Comparison of ENCODE assay signal across 11 mouse cellular contexts in the genomic region with DNA sequence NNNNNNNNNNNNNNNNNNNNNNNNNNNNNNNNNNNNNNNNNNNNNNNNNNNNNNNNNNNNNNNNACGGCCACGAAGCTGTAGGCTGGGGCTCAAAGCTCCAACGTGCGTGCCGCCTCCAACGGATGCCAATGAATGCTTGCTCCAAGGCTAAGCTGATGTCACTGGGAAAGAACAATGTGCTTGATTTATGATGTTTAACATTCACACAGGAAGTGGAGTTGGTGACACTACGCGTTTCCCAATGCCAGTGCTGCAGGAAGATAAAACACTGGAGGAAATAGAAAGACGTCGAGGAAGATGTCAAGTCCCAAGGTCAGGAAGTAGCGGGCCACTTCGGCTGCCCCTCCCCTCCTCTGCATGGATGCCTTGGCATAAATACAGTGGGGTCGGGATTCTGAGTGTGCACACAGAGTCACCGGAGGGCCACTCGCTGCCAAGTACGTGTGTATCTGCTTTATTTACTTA.
DNase-seq lines count a peak whose midpoint lies in the region; ATAC-seq and TF ChIP-seq lines count a peak whose summit lies in the region.
"Had no signal": no experiment of that assay in that cellular context is flagged by ENCODE, and none has a peak within 500 bp of the region (broad histone marks: within the 10 kb centered on the region; RNA-seq: fewer than 3 reads in every experiment).

No protein-coding gene starts in this region.

- H3K4me1 ChIP-seq in megakaryocyte, embryonic 14.5 days, result peaks cover 57% of the 10 kb centered on the region
- H3K4me1 ChIP-seq in kidney, embryonic 15.5 days, result no peaks in the 10 kb centered on the region
- H3K4me1 ChIP-seq in liver, postnatal 0 days (ENCODE audit: insufficient read depth), result no peaks in the 10 kb centered on the region
- peaks cover 12% of the 10 kb centered on the region for H3K4me1 ChIP-seq in neural tube, embryonic 15.5 days

- intact Hi-C loops in left cerebral cortex, postnatal 4 days (cut with DNase I), result no loop called here

- peak overlapping the region; percentile 59; the same call in 1 of the 2 replicates for H3K27ac ChIP-seq in kidney, embryonic 15.5 days
- H3K27ac ChIP-seq in liver, postnatal 0 days (ENCODE audit: low read depth), result no peak overlapping the region
- H3K27ac ChIP-seq in neural tube, embryonic 15.5 days (replicated peaks), result peak overlapping the region; percentile 28; the same call in 1 of the 2 replicates
- H3K27ac ChIP-seq: midbrain, embryonic 10.5 days had no signal

- H3K4me3 ChIP-seq in megakaryocyte, embryonic 14.5 days (replicated peaks), result peak overlapping the region; percentile 70
- H3K4me3 ChIP-seq in kidney, embryonic 15.5 days (replicated peaks), result no peak overlapping the region
- no peak overlapping the region for H3K4me3 ChIP-seq in liver, postnatal 0 days (ENCODE audit: low read depth, low read length)
- H3K4me3 ChIP-seq in neural tube, embryonic 15.5 days (replicated peaks), result no peak overlapping the region
- H3K4me3 ChIP-seq: midbrain, embryonic 10.5 days had no signal

- no peak overlapping the region for H3K4me2 ChIP-seq in kidney, embryonic 15.5 days
- H3K4me2 ChIP-seq in liver, postnatal 0 days (ENCODE audit: low read depth, low read length), result no peak overlapping the region
- H3K4me2 ChIP-seq in neural tube, embryonic 15.5 days, result 0 out of 2 replicates have a peak overlapping the region, but pooled peaks have one; percentile 3

- WGBS in kidney, embryonic 15.5 days, result 52% methylated on average over 16 of the region's 16 CpGs
- WGBS in liver, postnatal 0 days (ENCODE audit: insufficient replicate concordance), result 28% methylated on average over 16 of the region's 16 CpGs
- WGBS in neural tube, embryonic 15.5 days, result 39% methylated on average over 16 of the region's 16 CpGs

- no peak overlapping the region for H3K9ac ChIP-seq in kidney, embryonic 15.5 days
- H3K9ac ChIP-seq in liver, postnatal 0 days (replicated peaks), result no peak overlapping the region
- no peak overlapping the region for H3K9ac ChIP-seq in neural tube, embryonic 15.5 days (replicated peaks)

- TF ChIP-seq EP300 in liver, postnatal 0 days (IDR thresholded peaks at IDR 0.05; ENCODE audit: low read depth), result peak; percentile 44

- TF ChIP-seq CTCF in liver, postnatal 0 days (IDR thresholded peaks at IDR 0.05; ENCODE audit: low read depth), result no peak

- peaks cover 9% of the 10 kb centered on the region for H3K36me3 ChIP-seq in megakaryocyte, embryonic 14.5 days (replicated peaks; ENCODE audit: low read length)
- H3K36me3 ChIP-seq in kidney, embryonic 15.5 days, result no peaks in the 10 kb centered on the region
- no peaks in the 10 kb centered on the region for H3K36me3 ChIP-seq in liver, postnatal 0 days (replicated peaks; ENCODE audit: insufficient read depth, low read length)
- no peaks in the 10 kb centered on the region for H3K36me3 ChIP-seq in neural tube, embryonic 15.5 days
- H3K36me3 ChIP-seq: midbrain, embryonic 10.5 days had no signal

- peaks cover 23% of the 10 kb centered on the region for H3K9me3 ChIP-seq in megakaryocyte, embryonic 14.5 days
- H3K9me3 ChIP-seq in kidney, embryonic 15.5 days (replicated peaks), result no peaks in the 10 kb centered on the region
- H3K9me3 ChIP-seq in liver, postnatal 0 days (ENCODE audit: low read length), result 0 out of 2 replicates have a peak, but pooled peaks cover 2% of the 10 kb centered on the region
- no peaks in the 10 kb centered on the region for H3K9me3 ChIP-seq in neural tube, embryonic 15.5 days (replicated peaks)
- H3K9me3 ChIP-seq: midbrain, embryonic 10.5 days had no signal

- no peak for ATAC-seq in megakaryocyte, adult 5-6 weeks (ENCODE audit: poor library complexity, severe bottlenecking)
- ATAC-seq in kidney, embryonic 15.5 days (replicated peaks; ENCODE audit: low FRiP score), result peak; percentile 67; the same call in 1 of the 2 replicates
- ATAC-seq in liver, postnatal 0 days, result peak; percentile 53
- ATAC-seq in neural tube, embryonic 15.5 days (ENCODE audit: low FRiP score), result peak; percentile 28; the same call in 1 of the 2 replicates
- ATAC-seq: CD4-positive, CD25-positive, alpha-beta regulatory T cell, adult 4 months had no signal

- no peaks in the 10 kb centered on the region for H3K27me3 ChIP-seq in megakaryocyte, embryonic 14.5 days (replicated peaks)
- no peaks in the 10 kb centered on the region for H3K27me3 ChIP-seq in kidney, embryonic 15.5 days
- H3K27me3 ChIP-seq in liver, postnatal 0 days (ENCODE audit: insufficient read depth, low read length), result no peaks in the 10 kb centered on the region
- no peaks in the 10 kb centered on the region for H3K27me3 ChIP-seq in neural tube, embryonic 15.5 days (replicated peaks)

- DNase-seq in liver, postnatal 0 days, result peak; percentile 16
- no peak for DNase-seq in right cerebral cortex, postnatal 25 days
- DNase-seq in gastrocnemius, adult 8-10 months (ENCODE audit: low spot score in 2 of 2), result no peak
- DNase-seq in left cerebral cortex, postnatal 4 days, result no peak
- DNase-seq: thymus, postnatal 14 days had no signal
